Mouse (Mus musculus) lung, postnatal 0 days (tissue): ENCODE data around the gene Gnat2.

Experiments used
- CTCF ChIP-seq: IDR thresholded peaks from 2 replicates; pipeline ENCODE4 v1.5.1; 2016; ENCODE audit warnings: antibody characterized with exemption, mild to moderate bottlenecking
- EP300 ChIP-seq: IDR thresholded peaks from 2 replicates; pipeline ENCODE4 v1.6.1; 2016; ENCODE audit warnings: antibody characterized with exemption, mild to moderate bottlenecking, control low read depth

GRCm38 (mm10) chr3:108121101-108121500, 28.5 kb downstream of the Gnat2 start:
- TF ChIP-seq CTCF (no peak), EP300 (no peak)
